Mouse (Mus musculus) ES-Bruce4 (cell line): ENCODE data around the gene Lasp1. TPM values are rescaled to one million over a fixed set of nuclear protein-coding genes. Genes with fewer than 3 reads are reported as not detected.

Experiments
- H3K27ac ChIP-seq: 2 replicates; pipeline ENCODE4 v1.5.1; 2012; ENCODE audit warnings: low read length, inconsistent platforms; ENCODE audit not compliant: insufficient read depth
- H3K27me3 ChIP-seq: 2 replicates; pipeline ENCODE4 v1.6.1; 2012; ENCODE audit warnings: mild to moderate bottlenecking, low read length, inconsistent platforms; ENCODE audit not compliant: control insufficient read depth, poor library complexity, insufficient read depth, severe bottlenecking
- H3K36me3 ChIP-seq: 2 replicates; pipeline ENCODE4 v1.6.1; 2012; ENCODE audit warnings: inconsistent platforms, mild to moderate bottlenecking, low read length, moderate library complexity; ENCODE audit not compliant: control insufficient read depth, poor library complexity, insufficient read depth, severe bottlenecking
- H3K4me1 ChIP-seq: one replicate; pipeline ENCODE4 v1.8.1; 2011; ENCODE audit warnings: low read length; ENCODE audit not compliant: control insufficient read depth, insufficient read depth
- H3K4me3 ChIP-seq: 2 replicates; pipeline ENCODE4 v1.5.1; 2011; ENCODE audit warnings: low read depth, mild to moderate bottlenecking, low read length
- H3K9ac ChIP-seq: 2 replicates; pipeline ENCODE4 v1.6.1; 2012; ENCODE audit warnings: low read depth, mild to moderate bottlenecking, inconsistent platforms; ENCODE audit not compliant: poor library complexity, severe bottlenecking
- H3K9me3 ChIP-seq: replicated peaks from 2 replicates; pipeline ENCODE4 v1.6.1; 2012; ENCODE audit warnings: mild to moderate bottlenecking, low read length, inconsistent platforms; ENCODE audit not compliant: control insufficient read depth, poor library complexity, insufficient read depth, severe bottlenecking
- CTCF ChIP-seq: IDR thresholded peaks from one replicate; pipeline ENCODE4 v1.8.1; 2011; ENCODE audit warnings: low read depth, low read length
- EP300 ChIP-seq: IDR thresholded peaks from 2 replicates; pipeline ENCODE4 v1.6.1; 2011; ENCODE audit warnings: low read depth, low read length; ENCODE audit not compliant: insufficient read depth
- POLR2A ChIP-seq: IDR thresholded peaks from one replicate; pipeline ENCODE4 v1.8.1; 2011; ENCODE audit warnings: low read length; ENCODE audit not compliant: insufficient read depth
- polyA plus RNA-seq: library from polyadenylated mRNA; stranded (reverse); fragments of >200 nt; gene quantifications from 2 replicates; pipeline ENCODE4 v1.2.4, GENCODE M21; 2011; ENCODE audit warnings: low read depth; ENCODE audit not compliant: missing spikeins, insufficient read depth, insufficient read length

The Lasp1 gene
- polyA plus RNA-seq, 1 experiment = 231 TPM

GRCm38 (mm10) chr11:97874396-97874795 lies 75.6 kb downstream of the Lasp1 start:
- no peak overlapping the region for H3K4me3 ChIP-seq
- no peaks in the 10 kb centered on the region for H3K27me3 ChIP-seq
- H3K9me3 ChIP-seq = no peaks in the 10 kb centered on the region
- no peaks in the 10 kb centered on the region for H3K36me3 ChIP-seq
- no peaks in the 10 kb centered on the region for H3K4me1 ChIP-seq
- no peak overlapping the region for H3K9ac ChIP-seq
- H3K27ac ChIP-seq = no peak overlapping the region
- TF ChIP-seq CTCF (no peak), POLR2A (no peak)

- Histone ChIP-seq H3K36me3 (no peaks in the 10 kb centered on the region), H3K27me3 (no peaks in the 10 kb centered on the region), H3K4me1 (no peaks in the 10 kb centered on the region), H3K27ac (no peak overlapping the region), H3K9me3 (no peaks in the 10 kb centered on the region), H3K9ac (no peak overlapping the region), H3K4me3 (no peak overlapping the region)
- TF ChIP-seq POLR2A (no peak), CTCF (no peak), EP300 (no peak)
These were observed 78.5 kb downstream of the Lasp1 start for GRCm38 (mm10) chr11:97877341-97877740.

- TF ChIP-seq POLR2A (no peak), CTCF (no peak), EP300 (no peak)
- H3K9ac ChIP-seq = no peak overlapping the region
- H3K36me3 ChIP-seq = no peaks in the 10 kb centered on the region
- no peaks in the 10 kb centered on the region for H3K9me3 ChIP-seq
- H3K27ac ChIP-seq = no peak overlapping the region
- H3K27me3 ChIP-seq = no peaks in the 10 kb centered on the region
- no peak overlapping the region for H3K4me3 ChIP-seq
- no peaks in the 10 kb centered on the region for H3K4me1 ChIP-seq
These were observed 81.6 kb downstream of the Lasp1 start for GRCm38 (mm10) chr11:97880362-97880761.

GRCm38 (mm10) chr11:97883542-97883917 lies 84.7 kb downstream of the Lasp1 start:
- peak overlapping the region; percentile 97 for H3K27ac ChIP-seq
- H3K4me3 ChIP-seq = peak overlapping the region; percentile 95
- no peaks in the 10 kb centered on the region for H3K4me1 ChIP-seq
- no peaks in the 10 kb centered on the region for H3K27me3 ChIP-seq
- peak overlapping the region; percentile 91 for H3K9ac ChIP-seq
- H3K36me3 ChIP-seq = no peaks in the 10 kb centered on the region
- no peaks in the 10 kb centered on the region for H3K9me3 ChIP-seq
- TF ChIP-seq EP300 (no peak), POLR2A (peak; percentile 46)

GRCm38 (mm10) chr11:97883918-97884600 lies 85.3 kb downstream of the Lasp1 start, which contains the start of gene Fbxo47:
Fbxo47 (minus strand) TSS chr11:97884154.
- Histone ChIP-seq H3K36me3 (no peaks in the 10 kb centered on the region), H3K27me3 (no peaks in the 10 kb centered on the region), H3K9ac (peak within 1 kb of the TSS; percentile 91)

GRCm38 (mm10) chr11:97884601-97885185 lies 85.9 kb downstream of the Lasp1 start:
- Histone ChIP-seq H3K9ac (peak overlapping the region; percentile 91), H3K9me3 (no peaks in the 10 kb centered on the region), H3K4me1 (no peaks in the 10 kb centered on the region), H3K27me3 (no peaks in the 10 kb centered on the region), H3K4me3 (peak overlapping the region; percentile 91), H3K27ac (peak overlapping the region; percentile 85), H3K36me3 (no peaks in the 10 kb centered on the region)
- TF ChIP-seq EP300 (no peak), POLR2A (no peak), CTCF (no peak)

More at GRCm38 (mm10) chr11:97883918-97884600, 85.3 kb downstream of the Lasp1 start, which contains the start of gene Fbxo47:
- peak within 1 kb of the TSS; percentile 95 for H3K4me3 ChIP-seq
- H3K4me1 ChIP-seq = no peaks in the 10 kb centered on the region
- H3K27ac ChIP-seq = peak within 1 kb of the TSS; percentile 97
- no peak for TF ChIP-seq EP300
- peak; percentile 35 for TF ChIP-seq CTCF
- TF ChIP-seq POLR2A = peak; percentile 68
- H3K9me3 ChIP-seq = no peaks in the 10 kb centered on the region
